Mouse (Mus musculus): ENCODE measurements at regions not wholly inside any gene's neighbourhood (a gene's known extent, or its start where the extent isn't known, plus 50 kb on each side); places are given as distances from the start of the nearest gene placed in this dataset.
"Not testable (repeated sequence)": the region's sequence is repeated elsewhere in the genome, so short reads cannot be mapped to it uniquely, and the experiment has no call there.

- DNase-seq (ENCODE audit: low read depth, low spot score): peak; percentile 88
Measured at GRCm38 (mm10) chr16:20860606-20861005, 126.3 kb upstream of the Thpo start.

GRCm38 (mm10) chr16:20854696-20855213 lies 120.4 kb upstream of the Thpo start:
- DNase-seq (ENCODE audit: low read depth, low spot score): peak; percentile 31

- DNase-seq (ENCODE audit: low read depth, low spot score): peak; percentile 63
Measured at GRCm38 (mm10) chr16:20838151-20838550, 103.8 kb upstream of the Thpo start.

DNA sequence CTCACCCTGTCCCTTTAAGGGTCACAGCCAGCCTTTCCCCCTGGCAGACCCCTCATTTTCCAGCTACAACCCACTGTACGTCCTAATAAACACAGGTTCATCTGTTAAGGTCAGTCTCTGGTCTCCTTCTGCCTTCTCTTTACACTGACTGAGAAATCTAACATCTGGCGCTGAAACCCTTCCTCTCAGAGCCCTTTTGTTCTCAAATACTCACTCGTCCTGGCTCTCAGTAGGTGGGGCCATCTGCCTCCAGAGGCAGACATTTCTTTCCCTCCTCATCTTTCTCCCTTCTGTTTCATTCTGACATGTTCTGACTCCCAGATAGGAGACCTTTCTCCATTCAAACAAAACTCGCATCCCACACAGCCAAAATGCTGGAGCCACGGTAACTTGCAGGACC lies 102.6 kb upstream of the Thpo start:
- peak; percentile 59 for DNase-seq (ENCODE audit: low read depth, low spot score)

- DNase-seq (ENCODE audit: low read depth, low spot score): peak; percentile 52
Measured at GRCm38 (mm10) chr16:20833838-20834237, 99.5 kb upstream of the Thpo start.

GRCm38 (mm10) chr16:20833301-20833700 lies 99.0 kb upstream of the Thpo start:
- DNase-seq (ENCODE audit: low read depth, low spot score): peak; percentile 60

DNA sequence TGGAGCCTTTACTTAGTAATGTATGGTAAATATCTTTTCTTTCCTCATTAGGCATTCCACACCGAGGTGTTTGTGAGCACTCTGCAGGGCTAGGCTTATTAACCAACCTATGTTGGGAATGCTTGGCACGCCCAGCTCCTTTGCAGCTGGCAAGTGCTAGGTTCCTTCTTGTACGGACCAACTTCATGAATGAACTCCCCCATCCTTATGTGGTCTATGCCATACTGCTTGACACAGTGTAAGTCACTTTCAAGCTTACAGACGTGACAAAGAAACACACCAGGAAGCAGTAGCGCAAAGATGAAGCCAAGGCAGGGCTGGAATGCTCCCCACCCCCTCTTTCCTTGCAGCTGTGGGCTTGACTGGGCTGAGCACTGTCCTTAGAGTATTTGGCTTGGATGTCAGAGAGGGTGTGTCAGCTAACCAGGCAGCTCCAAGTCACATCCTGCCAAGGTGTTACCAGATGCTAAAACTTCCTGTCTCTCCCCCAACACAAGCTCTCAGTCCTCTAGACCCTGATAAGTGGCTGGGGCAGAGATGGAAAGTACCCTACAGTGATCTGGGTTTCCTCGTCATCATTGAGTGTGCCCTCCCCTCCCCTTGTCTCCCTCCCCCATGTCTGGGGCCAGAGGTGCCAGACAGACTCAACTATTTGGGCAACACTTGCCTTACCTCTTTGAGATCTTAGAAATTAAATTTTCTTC lies 95.6 kb upstream of the Thpo start:
- DNase-seq (ENCODE audit: low read depth, low spot score): peak; percentile 84

- peak; percentile 77 for DNase-seq (ENCODE audit: low read depth, low spot score)
Measured at GRCm38 (mm10) chr16:20828996-20829731, 94.9 kb upstream of the Thpo start.

GRCm38 (mm10) chr16:20824226-20824625 lies 89.9 kb upstream of the Thpo start:
- DNase-seq (ENCODE audit: low read depth, low spot score): no peak

GRCm38 (mm10) chr16:20820939-20821338 lies 86.6 kb upstream of the Thpo start:
- DNase-seq (ENCODE audit: low read depth, low spot score): peak; percentile 38

DNA sequence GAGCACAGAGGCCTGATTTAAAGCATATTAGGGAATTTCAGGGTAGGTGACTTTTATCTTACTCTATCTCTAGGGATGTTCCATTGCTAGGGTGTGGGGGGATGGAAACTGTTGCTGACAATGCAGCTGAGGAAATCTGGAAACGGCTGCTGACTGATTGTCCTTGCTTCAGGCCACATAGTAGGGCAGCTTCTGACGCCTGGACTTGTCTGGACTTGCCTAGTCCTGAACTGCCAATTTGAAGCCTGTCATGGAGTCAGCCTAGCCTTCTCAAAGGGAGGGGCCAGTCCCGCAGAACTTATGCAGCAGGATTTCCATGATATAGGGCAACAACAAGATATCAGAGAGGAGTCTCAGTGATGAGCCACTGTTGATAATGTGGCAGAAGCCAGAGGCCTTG lies 85.3 kb upstream of the Thpo start:
- DNase-seq (ENCODE audit: low read depth, low spot score): peak; percentile 46

GRCm38 (mm10) chr16:20818711-20819189 lies 84.4 kb upstream of the Thpo start:
- DNase-seq (ENCODE audit: low read depth, low spot score): peak; percentile 72

DNA sequence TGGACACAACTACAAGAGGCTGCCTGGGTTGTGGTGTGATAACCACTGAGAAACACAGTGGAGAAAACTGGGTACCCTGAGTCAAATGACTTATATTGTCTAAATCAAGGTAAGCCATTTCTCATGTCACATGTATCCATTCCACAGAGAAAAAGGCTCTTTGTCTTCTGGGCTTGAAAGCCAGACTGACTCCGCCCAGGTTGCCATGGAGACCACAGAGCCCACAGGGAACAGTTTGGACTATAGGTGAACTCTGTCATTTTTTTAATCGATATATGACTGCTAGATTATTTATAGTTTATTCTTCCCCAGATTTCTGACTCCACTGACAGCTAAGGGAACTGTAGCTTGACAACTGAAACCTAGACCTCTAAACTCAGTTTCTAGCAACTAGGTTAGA lies 80.7 kb upstream of the Thpo start:
- peak; percentile 62 for DNase-seq (ENCODE audit: low read depth, low spot score)

- DNase-seq (ENCODE audit: low read depth, low spot score): peak; percentile 82
Measured at GRCm38 (mm10) chr16:20814240-20814639, 79.9 kb upstream of the Thpo start.

- not testable (repeated sequence) for DNase-seq (ENCODE audit: low read depth, low spot score)
Measured at GRCm38 (mm10) chr16:20812025-20812424, 77.7 kb upstream of the Thpo start.

GRCm38 (mm10) chr16:20810322-20810721 lies 76.0 kb upstream of the Thpo start:
- no peak for DNase-seq (ENCODE audit: low read depth, low spot score)

- peak; percentile 45 for DNase-seq (ENCODE audit: low read depth, low spot score)
Measured at GRCm38 (mm10) chr16:20808263-20808662, 74.0 kb upstream of the Thpo start.

DNA sequence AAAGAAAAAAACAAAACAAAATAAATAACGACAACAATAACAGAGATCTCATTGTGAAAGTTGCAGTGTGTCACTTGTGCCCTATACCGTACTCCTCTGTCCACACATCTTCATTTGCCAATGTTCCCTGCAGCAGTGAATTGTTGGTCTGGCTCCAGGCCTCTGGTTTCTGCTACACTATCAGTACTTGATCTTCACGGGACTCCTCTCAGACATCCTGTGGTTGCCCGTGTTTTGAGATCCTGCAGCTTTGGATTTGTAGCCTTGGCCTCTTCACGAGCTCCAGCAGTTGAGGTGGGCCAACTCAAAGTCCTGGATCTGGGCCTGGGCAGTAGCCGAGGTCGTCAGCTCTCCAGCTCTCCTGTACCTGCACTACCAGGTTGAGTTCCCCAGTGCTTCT lies 72.4 kb upstream of the Thpo start:
- no peak for DNase-seq (ENCODE audit: low read depth, low spot score)

GRCm38 (mm10) chr16:20805793-20806192 lies 71.5 kb upstream of the Thpo start:
- DNase-seq (ENCODE audit: low read depth, low spot score): no peak

DNA sequence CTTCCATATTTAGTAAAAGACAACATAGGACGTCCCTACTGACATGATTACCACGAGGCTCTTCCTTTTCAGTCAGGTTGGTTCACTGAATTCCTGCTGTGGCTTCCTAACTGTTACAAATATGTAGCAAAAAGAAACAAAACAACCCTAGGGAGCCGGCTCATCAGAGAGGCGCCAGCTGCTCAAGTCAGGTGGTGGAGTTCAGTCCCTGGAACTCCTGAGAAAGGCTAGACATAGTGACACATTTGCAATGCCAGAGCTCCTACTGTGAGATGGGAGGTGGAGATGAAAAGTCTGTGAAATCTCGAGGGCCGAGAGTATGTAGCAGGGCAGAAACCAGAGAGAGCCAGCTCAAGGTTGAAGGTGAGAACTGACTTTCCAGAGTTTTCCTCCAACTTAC lies 70.8 kb upstream of the Thpo start:
- DNase-seq (ENCODE audit: low read depth, low spot score): peak; percentile 89

DNA sequence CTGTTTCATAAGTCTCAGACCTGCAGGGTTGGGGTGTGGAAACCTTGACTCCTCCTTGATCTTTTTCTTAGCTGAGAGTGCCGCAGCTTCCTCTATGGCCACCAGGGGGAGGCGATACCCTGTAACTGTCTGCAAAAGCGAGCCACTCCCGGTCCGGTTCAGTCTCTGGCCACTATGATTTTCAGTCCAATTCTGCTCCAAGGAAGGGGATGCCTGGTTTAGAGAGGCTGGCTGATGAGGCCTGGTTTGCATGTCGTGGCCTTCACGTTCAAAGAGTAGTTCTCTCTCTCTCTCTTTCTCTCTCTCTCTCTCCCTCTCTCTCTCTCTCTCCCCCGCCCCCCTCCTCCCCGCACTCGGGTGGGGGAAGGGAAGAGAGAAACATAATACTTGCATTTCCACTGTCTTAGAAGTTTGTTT lies 70.3 kb upstream of the Thpo start:
- DNase-seq (ENCODE audit: low read depth, low spot score): peak; percentile 93

GRCm38 (mm10) chr16:20803278-20803930 lies 69.1 kb upstream of the Thpo start:
- DNase-seq (ENCODE audit: low read depth, low spot score): peak; percentile 70
